In genomic region chr8:46393296-46393695, GRCm38 (mm10) we compare ENCODE assay signal across 20 mouse cellular contexts.
"Had no signal": no experiment of that assay in that cellular context is flagged by ENCODE, and none has a peak within 500 bp of the region (broad histone marks: within the 10 kb centered on the region; RNA-seq: fewer than 3 reads in every experiment).

No protein-coding gene starts in this region.

- DNase-seq: liver; liver, postnatal 0 days; lung, embryonic 14.5 days; right cerebral cortex, adult 18-20 months; right cerebral cortex, postnatal 14 days; right cerebral cortex, postnatal 4 days; thymus, adult 2 months; thymus, postnatal 14 days; thymus, postnatal 4 days had no signal

- H3K4me2 ChIP-seq: intestine, embryonic 15.5 days; limb, embryonic 13.5 days; lung, embryonic 14.5 days; midbrain, embryonic 12.5 days; midbrain, embryonic 15.5 days; neural tube, embryonic 12.5 days; neural tube, embryonic 15.5 days had no signal

- H3K4me3 ChIP-seq: intestine, embryonic 15.5 days; limb, embryonic 10.5 days; limb, embryonic 13.5 days; midbrain, embryonic 12.5 days; midbrain, embryonic 15.5 days; neural tube, embryonic 12.5 days; neural tube, embryonic 15.5 days had no signal

- H3K27ac ChIP-seq: intestine, embryonic 15.5 days; limb, embryonic 10.5 days; limb, embryonic 13.5 days; liver, embryonic 14.5 days; macrophage; midbrain, embryonic 12.5 days; midbrain, embryonic 15.5 days; neural tube, embryonic 12.5 days; neural tube, embryonic 15.5 days; stomach, postnatal 0 days had no signal

- H3K9ac ChIP-seq: intestine, embryonic 15.5 days; limb, embryonic 13.5 days; liver, embryonic 14.5 days; liver, postnatal 0 days; lung, embryonic 14.5 days; midbrain, embryonic 12.5 days; midbrain, embryonic 15.5 days; neural tube, embryonic 12.5 days; neural tube, embryonic 15.5 days had no signal

- H3K9me3 ChIP-seq: intestine, embryonic 15.5 days; limb, embryonic 10.5 days; limb, embryonic 13.5 days; midbrain, embryonic 12.5 days; midbrain, embryonic 15.5 days; neural tube, embryonic 12.5 days; neural tube, embryonic 15.5 days had no signal

- H3K27me3 ChIP-seq: intestine, embryonic 15.5 days; limb, embryonic 13.5 days; midbrain, embryonic 12.5 days; midbrain, embryonic 15.5 days; neural tube, embryonic 12.5 days; neural tube, embryonic 15.5 days had no signal

- ATAC-seq: intestine, embryonic 15.5 days; liver, postnatal 0 days; lung, postnatal 0 days; midbrain, embryonic 15.5 days had no signal

- H3K36me3 ChIP-seq: intestine, embryonic 15.5 days; limb, embryonic 10.5 days; limb, embryonic 13.5 days; midbrain, embryonic 12.5 days; midbrain, embryonic 15.5 days; neural tube, embryonic 12.5 days; neural tube, embryonic 15.5 days had no signal

- H3K4me1 ChIP-seq: intestine, embryonic 15.5 days; limb, embryonic 10.5 days; limb, embryonic 13.5 days; midbrain, embryonic 12.5 days; midbrain, embryonic 15.5 days; neural tube, embryonic 12.5 days; neural tube, embryonic 15.5 days had no signal
